Mouse (Mus musculus): ENCODE results near the gene Rhbdf1.
A peak's percentile ranks its signal among the peaks of the same experiment; 100 is the strongest.

The Rhbdf1 gene

DNA sequence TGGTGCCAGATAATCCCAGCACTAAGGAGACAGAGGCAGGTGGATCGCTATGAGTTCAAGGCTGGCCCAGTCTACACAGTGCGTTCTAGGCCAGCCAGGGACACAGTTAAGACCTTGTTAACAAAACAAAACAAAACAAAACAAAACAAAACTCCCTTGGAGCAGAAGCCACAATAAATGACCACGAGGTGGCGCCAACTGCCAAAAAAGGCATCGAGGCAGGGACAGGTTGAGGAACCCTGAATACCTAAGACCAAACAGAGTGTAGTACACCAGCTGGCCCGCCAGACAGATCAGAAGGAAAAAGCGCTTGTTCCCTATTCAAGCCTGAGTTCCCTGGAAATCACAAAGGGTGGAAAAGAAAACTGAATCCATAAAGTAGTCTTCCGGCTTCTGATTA, 5.2 kb downstream of the Rhbdf1 start:
- TF ChIP-seq GATA4 (IDR thresholded peaks at IDR 0.05; ENCODE audit: insufficient replicate concordance, low read length): no peak

DNA sequence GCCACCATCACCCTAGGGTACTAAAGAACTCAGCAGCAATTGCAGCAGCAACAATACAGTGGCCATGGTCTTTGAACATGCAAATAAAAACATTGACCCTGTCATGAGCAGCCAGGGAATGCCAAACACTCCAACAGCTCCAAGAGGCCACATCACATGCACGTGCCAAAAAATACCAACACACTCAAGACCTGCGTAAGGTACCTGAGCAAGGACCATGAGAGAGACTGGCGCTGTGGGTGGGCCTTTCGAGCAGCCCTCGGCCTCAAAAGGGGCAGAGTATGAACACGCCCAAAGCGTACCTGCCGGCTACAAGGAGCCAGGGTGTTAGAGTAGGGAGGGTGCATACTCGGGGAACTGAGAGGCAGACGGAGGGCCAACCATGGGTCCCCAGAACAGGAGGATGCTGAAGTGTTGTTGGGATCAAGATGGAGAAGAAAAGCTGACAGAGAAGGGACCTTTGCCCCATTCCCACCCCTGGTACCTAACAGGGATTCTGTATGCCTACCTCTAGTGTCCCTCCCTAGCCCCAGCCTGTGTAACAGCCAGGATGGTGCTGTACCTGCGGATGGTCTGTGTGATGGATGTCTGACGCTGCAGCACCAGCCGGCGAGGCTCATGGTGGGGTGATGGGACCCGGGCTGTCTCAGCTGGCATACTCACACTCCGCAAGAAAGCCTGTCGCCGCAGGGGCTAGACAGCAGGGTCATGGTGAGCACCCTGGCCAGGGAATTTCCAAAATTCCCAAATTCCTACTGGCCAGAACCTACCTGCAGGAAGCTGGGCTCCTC, 6.5 kb downstream of the Rhbdf1 start:
- TF ChIP-seq GATA4 (IDR thresholded peaks at IDR 0.05; ENCODE audit: insufficient replicate concordance, low read length): no peak

DNA sequence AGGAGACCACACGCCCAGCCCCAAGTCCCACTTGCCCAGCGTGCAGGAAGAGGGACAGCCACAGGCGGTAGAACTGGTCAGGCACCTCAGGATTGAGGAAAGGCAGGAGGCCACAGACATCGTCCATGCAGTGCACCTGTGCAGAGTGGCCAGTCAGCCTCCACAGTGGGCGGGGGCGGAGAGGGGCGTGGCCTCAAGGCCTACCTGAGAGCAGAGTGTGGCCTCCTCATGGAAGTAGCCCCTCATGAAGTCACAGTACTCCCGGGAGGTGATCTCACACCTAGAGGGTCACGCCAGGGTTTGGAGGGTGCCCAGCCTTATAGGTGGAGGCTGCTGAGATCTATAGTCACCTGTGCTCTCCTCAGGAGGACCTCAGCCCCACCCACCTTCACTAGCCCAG, 11.5 kb downstream of the Rhbdf1 start:
- no peak for TF ChIP-seq GATA4 (IDR thresholded peaks at IDR 0.05; ENCODE audit: insufficient replicate concordance, low read length)

DNA sequence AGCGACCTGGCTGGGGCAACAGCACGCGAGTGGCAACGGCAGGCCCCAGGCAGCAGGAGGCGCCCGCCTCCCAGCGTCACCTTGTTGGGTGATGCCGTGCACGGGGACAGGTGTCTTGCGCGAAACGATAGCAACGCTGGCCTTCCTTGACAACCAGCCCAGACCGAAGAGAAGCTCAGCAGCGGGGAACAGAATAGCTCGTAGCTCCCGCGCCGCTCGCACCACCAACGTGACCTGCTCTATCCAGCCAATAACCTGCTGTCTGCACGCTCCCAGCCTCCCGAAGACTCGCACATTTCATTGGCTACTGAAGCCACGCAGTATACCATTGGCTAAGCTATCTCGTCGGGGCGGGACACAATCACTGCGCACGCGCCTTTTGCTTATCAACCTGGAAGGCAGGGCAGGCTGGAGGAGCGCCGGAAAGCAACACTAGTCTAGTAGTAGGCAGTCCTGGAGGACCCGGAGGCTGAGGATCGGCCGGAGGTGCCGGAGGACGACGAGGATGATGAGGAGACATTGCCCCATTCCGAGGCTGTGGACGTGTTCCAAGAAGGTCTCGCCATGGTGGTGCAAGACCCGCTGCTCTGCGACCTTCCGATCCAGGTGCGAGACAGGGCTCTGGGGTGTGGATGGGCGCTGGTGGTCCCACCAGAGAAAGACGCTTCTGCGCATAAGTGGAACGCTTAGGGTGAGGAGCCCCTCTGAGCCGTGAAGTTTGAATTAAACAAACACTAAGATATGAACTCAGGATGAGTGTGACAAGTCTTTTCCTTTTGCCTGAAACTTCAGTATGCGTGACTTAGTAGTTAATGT, 16.8 kb downstream of the Rhbdf1 start, which contains the start of gene Snrnp25:
TSS of gene Snrnp25 (plus strand) at position 358 of the 816 bp plus-strand sequence.
- peak; percentile 82; the same call in 1 of the 2 replicates for TF ChIP-seq GATA4 (IDR thresholded peaks at IDR 0.05; ENCODE audit: insufficient replicate concordance, low read length)

DNA sequence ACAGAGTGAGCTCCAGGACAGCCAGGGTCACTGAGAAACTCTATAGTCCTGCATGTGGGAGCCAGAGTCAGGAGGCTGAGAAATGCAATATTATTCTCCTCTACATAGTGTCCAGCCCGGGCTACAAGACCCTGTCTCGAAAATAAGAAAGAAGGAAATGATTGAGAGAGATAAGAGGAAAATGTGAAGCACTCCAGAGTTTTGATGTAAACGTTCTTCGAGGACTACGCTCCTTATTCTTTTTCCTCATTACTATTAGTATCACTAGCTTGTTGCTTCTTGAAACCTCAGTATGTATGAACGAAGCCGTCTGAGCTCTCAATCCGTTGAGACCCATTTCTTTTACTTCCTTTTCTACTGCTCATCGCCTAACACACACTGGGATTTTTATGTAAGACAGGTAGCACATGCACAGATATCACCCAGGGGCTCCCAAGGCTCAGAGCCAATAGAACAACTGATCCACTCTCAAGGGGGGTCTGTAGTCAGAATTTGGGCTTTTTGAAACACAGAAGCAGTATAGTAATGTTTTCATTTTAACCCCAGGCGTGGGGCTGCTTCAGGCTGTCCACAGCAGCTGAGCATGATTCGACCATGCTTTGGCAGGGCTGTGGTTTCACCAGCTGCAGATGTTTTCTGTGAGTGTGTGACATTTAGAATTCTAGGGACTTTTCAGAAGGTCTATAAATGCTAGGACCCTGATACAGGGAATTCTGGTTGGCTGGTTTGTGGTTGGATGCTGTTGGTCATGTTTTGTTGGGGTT, 20.0 kb downstream of the Rhbdf1 start:
- no peak for TF ChIP-seq GATA4 (IDR thresholded peaks at IDR 0.05; ENCODE audit: insufficient replicate concordance, low read length)

DNA sequence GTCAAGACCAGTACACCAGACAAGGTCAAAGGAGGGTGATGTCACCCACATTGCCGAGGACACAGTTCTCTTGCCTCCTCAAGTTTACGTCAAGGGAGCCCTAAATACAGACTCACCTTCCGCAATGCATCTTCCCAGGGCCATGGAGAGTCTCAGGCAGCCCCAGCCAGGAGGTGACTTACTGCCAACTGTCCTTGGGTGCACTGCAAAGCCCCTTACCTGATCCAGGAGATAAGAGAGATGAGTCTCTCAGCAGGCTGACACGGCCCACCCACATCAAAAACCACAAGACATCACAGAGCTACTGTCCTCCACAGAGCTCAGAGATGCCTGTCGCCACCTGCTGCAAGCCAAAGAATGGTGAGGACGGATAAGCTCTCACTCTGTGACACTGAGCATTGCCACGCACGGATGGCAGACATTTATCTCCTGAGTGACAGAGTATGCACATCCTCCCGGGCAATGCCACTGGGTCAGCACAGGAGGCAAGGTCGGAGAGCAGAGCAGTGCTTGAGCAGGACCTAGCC, 22.0 kb downstream of the Rhbdf1 start, which contains the start of gene Il9r:
TSS of gene Il9r (minus strand) at position 205 of the 527 bp plus-strand sequence.
- TF ChIP-seq GATA4 (IDR thresholded peaks at IDR 0.05; ENCODE audit: insufficient replicate concordance, low read length): no peak

DNA sequence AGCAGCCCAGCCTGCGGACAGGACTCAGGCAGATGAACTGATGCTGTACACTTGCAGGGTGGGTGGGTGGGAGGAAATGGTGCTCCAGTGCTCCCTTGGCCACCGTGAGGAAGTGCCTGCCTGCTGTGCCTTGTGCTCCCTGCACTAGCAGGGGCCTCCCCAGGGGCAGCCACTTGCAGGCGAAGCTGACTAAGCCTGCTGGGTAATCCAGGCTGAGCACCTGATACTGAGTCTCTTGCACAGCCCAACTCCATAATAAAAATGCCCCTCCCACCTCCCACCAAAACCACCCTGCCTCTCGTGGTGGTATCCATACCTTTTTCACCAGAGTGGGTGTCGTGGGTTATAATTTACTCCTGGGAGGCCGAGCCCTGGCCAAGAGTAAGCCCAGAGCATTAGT, 22.9 kb downstream of the Rhbdf1 start:
- no peak for TF ChIP-seq GATA4 (IDR thresholded peaks at IDR 0.05; ENCODE audit: insufficient replicate concordance, low read length)

DNA sequence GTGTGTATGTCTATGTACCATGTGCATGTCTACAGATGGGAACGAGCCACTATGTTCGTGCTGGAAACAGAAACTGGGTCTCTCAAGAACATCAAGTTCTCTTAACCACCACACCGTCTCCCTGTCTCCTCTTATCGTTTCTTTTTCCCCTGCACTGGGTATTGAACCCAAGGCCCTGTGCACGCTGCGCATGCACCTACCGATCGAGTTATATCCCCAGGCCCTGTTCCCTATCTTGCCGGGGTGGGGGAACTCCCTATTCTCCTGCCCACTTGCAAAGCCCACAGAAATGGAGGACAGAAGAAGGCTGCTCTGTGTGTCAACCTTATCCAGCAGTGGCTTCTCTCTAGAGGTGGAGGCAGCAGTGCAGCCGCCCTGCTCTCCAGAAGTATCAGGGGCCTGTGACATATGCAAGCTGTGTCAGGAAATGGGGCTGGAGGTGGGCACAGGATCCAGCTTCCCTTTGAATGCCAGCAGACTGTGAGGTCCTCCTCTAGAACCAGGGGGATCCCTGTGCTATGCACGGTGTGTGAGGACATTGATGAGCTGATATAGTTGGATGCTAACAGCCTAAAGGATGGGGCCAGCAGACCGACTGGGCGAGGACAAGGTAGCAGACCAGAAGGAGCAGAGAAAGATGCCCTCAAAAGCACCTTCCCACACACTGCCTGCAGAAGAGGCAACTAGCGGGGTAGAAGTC, 23.7 kb downstream of the Rhbdf1 start:
- TF ChIP-seq GATA4 (IDR thresholded peaks at IDR 0.05; ENCODE audit: insufficient replicate concordance, low read length): no peak

DNA sequence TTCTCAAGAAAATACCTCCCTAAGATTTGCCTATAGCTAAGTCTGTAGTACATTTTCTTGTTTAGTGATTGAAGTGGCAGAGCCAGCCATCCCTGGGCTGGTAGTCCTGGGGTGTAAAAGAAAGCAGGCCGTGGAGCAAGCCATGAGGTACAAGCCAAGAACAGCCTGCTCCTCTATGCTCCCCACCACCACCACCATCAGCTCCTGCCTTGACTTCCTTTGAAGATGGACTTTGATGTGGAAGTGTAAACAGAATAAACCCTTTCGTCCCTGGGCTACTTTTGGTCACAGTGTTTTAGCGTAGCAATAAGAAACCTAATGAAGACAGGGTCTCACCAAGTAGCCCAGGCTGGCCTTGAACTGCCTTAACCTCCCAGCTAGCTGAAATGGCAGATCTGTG, 24.3 kb downstream of the Rhbdf1 start:
- no peak for TF ChIP-seq GATA4 (IDR thresholded peaks at IDR 0.05; ENCODE audit: insufficient replicate concordance, low read length)

DNA sequence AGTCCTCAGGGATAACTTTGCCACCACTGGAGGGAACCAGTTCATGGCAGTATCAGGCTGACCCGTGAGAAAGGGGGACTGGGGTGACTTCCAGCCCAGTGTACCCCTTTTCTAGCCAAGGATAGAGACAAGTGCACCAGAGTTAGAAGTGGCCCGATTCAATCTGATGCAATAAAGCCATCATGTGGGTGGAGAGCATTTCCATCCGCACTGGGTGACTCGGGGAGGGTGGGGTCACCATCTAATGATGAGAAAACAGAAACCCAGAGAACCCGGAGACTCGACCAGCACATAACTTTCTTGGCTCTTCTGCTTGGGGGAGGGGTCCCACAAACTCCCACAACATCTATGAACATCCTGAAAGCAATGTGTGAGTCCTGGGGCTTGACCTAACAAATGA, 25.4 kb downstream of the Rhbdf1 start:
- TF ChIP-seq GATA4 (IDR thresholded peaks at IDR 0.05; ENCODE audit: insufficient replicate concordance, low read length): no peak

DNA sequence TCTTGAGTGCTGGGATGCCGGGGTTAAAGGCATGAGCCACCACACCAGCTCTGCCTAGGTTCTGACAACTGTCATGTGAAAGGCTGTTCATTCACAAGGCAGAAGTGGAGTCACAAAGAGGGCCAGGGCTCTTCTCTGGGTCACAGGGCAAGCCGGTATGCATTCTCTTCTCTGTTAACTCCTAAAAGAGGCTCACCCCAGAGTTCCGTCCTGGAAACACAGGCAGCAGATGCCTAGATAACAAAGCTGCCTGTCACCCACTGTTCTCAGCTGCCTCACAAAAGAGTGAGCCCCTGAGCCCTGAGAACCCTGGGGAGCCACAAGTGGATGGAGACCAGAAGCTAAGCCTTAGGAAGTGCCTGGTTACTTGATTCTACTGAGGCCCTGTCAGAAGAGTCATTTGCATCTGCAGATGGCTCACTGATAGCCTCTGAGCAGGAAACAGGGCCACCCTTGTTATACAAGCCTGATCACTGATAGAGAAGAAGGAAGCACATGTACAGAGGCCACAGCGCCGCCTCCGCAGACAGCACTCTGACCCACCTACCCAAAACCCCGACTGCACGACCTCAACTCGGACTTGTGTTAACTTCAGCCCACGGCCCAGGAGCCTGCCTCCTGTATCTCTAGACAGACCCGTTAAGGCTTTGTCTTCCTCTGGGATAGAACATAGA, 26.1 kb downstream of the Rhbdf1 start:
- no peak for TF ChIP-seq GATA4 (IDR thresholded peaks at IDR 0.05; ENCODE audit: insufficient replicate concordance, low read length)

DNA sequence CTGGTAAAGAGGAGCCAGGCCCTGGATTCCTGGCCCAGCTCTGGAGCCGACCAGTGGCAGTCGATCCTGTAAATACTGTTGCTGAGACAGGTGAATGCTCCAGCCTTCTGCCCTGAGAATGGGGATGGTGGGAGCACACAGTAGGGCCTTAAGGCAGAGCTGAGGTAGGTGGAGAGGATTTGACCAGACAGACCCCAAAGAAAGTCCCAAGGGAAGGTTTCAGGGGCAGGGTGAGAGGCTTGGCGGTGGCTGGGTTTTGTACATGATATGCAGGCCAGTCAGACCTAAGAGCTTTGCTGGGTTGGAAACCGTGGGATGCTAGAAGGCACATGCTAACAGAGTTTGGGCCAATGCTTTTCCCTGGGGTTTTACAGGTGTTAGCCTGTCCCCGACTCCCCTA, 27.5 kb downstream of the Rhbdf1 start:
- no peak for TF ChIP-seq GATA4 (IDR thresholded peaks at IDR 0.05; ENCODE audit: insufficient replicate concordance, low read length)

DNA sequence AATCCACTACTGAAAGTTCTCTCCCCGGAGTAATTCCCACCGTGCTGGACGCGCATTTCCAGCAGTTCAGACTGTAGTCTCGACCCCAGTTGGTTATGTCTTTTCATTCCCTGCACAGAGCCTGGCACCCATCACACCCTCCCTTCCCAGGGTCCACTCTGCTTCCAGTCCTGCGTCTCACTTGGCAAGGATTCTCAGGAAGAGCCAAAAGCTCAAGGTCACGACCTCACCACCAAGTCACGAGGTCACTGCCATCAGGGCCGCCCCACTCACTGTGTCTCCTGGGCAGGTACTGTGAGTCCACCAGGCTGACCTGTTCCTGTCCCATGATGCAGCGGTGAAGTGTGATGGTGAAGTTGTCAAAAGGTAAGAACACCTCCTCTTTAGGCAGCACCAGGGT, 28.0 kb downstream of the Rhbdf1 start:
- TF ChIP-seq GATA4 (IDR thresholded peaks at IDR 0.05; ENCODE audit: insufficient replicate concordance, low read length): no peak

DNA sequence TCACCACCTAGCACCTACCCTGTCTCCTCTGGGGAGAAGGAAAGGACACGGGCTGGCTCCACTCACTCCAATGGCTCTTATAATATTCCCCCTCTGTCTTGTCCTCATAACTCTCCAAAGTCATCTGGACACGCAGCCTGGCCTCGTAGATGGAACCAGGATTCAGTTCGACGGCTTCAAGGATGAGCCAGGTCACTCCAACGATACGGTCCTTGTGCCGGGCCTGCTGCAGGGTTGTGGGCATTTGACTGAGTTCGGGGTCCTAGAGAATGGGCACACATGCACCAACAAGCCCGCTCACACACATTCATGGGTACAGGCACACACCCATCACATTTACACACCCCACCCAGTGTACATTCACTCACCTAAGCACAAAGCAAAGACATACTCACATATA, 28.9 kb downstream of the Rhbdf1 start:
- TF ChIP-seq GATA4 (IDR thresholded peaks at IDR 0.05; ENCODE audit: insufficient replicate concordance, low read length): no peak
